Mouse (Mus musculus): ENCODE results near the gene Gm28308. TPM values are rescaled to one million over a fixed set of nuclear protein-coding genes. Genes with fewer than 3 reads are reported as not detected.

The Gm28308 gene
- total and polyA plus RNA-seq, 3 experiments: not detected

GRCm38 (mm10) chr6:52171331-52171730 lies 41.8 kb downstream of the Gm28308 start:
- WGBS: 24% methylated on average over 4 of the region's 4 CpGs

GRCm38 (mm10) chr6:52170898-52171223 lies 42.3 kb downstream of the Gm28308 start:
- TF ChIP-seq EP300 (IDR thresholded peaks at IDR 0.05; ENCODE audit: insufficient read depth, low read depth, low read length) (no peak), CTCF (IDR thresholded peaks at IDR 0.05) (no peak), POLR2A (IDR thresholded peaks at IDR 0.05; ENCODE audit: insufficient read depth, low read depth, low read length) (no peak)
- H3K4me1 ChIP-seq (ENCODE audit: control insufficient read depth, insufficient read depth, low read length): no peaks in the 10 kb centered on the region
- H3K27ac ChIP-seq: peak overlapping the region; percentile 4; the same call in 1 of the 2 replicates
- peaks cover 19% of the 10 kb centered on the region for H3K27me3 ChIP-seq (ENCODE audit: control insufficient read depth, insufficient read depth, low read length)
- DNase-seq: no peak
- 12% methylated on average over 5 of the region's 5 CpGs for WGBS
- H3K9ac ChIP-seq (ENCODE audit: low read depth, low read length): no peak overlapping the region
- H3K79me2 ChIP-seq (replicated peaks; ENCODE audit: control insufficient read depth, insufficient read depth, low read length): no peaks in the 10 kb centered on the region
- H3K4me3 ChIP-seq: no peak overlapping the region
- intact Hi-C loops (cut with DNase I): no loop called here
- no peaks in the 10 kb centered on the region for H3K36me3 ChIP-seq (ENCODE audit: control insufficient read depth, insufficient read depth, low read length)

More at GRCm38 (mm10) chr6:52171331-52171730, 41.8 kb downstream of the Gm28308 start:
- H3K79me2 ChIP-seq (replicated peaks; ENCODE audit: control insufficient read depth, insufficient read depth, low read length): no peaks in the 10 kb centered on the region
- H3K9ac ChIP-seq (ENCODE audit: low read depth, low read length): no peak overlapping the region
- peaks cover 19% of the 10 kb centered on the region for H3K27me3 ChIP-seq (ENCODE audit: control insufficient read depth, insufficient read depth, low read length)
- intact Hi-C loops (cut with DNase I): no loop called here
- no peaks in the 10 kb centered on the region for H3K36me3 ChIP-seq (ENCODE audit: control insufficient read depth, insufficient read depth, low read length)
- no peak for TF ChIP-seq POLR2A (IDR thresholded peaks at IDR 0.05; ENCODE audit: insufficient read depth, low read depth, low read length)
- no peak for TF ChIP-seq EP300 (IDR thresholded peaks at IDR 0.05; ENCODE audit: insufficient read depth, low read depth, low read length)
- no peak for TF ChIP-seq CTCF (IDR thresholded peaks at IDR 0.05)
- H3K4me3 ChIP-seq: no peak overlapping the region
- H3K27ac ChIP-seq: no peak overlapping the region; the same call in 1 of the 2 replicates
- DNase-seq: no peak
- H3K4me1 ChIP-seq (ENCODE audit: control insufficient read depth, insufficient read depth, low read length): no peaks in the 10 kb centered on the region

GRCm38 (mm10) chr6:52170166-52170897 lies 42.8 kb downstream of the Gm28308 start:
- no peak for DNase-seq
- Histone ChIP-seq H3K9ac (ENCODE audit: low read depth, low read length) (no peak overlapping the region), H3K4me3 (no peak overlapping the region), H3K27ac (peak overlapping the region; percentile 4; the same call in 1 of the 2 replicates), H3K4me1 (ENCODE audit: control insufficient read depth, insufficient read depth, low read length) (no peaks in the 10 kb centered on the region), H3K79me2 (replicated peaks; ENCODE audit: control insufficient read depth, insufficient read depth, low read length) (no peaks in the 10 kb centered on the region), H3K27me3 (ENCODE audit: control insufficient read depth, insufficient read depth, low read length) (peaks cover 22% of the 10 kb centered on the region), H3K36me3 (ENCODE audit: control insufficient read depth, insufficient read depth, low read length) (no peaks in the 10 kb centered on the region)
- no peak for TF ChIP-seq CTCF (IDR thresholded peaks at IDR 0.05)
- TF ChIP-seq POLR2A (IDR thresholded peaks at IDR 0.05; ENCODE audit: insufficient read depth, low read depth, low read length): no peak
- no peak for TF ChIP-seq EP300 (IDR thresholded peaks at IDR 0.05; ENCODE audit: insufficient read depth, low read depth, low read length)
- intact Hi-C loops (cut with DNase I): no loop called here
- 11% methylated on average over 40 of the region's 40 CpGs for WGBS

GRCm38 (mm10) chr6:52169499-52170165 lies 43.5 kb downstream of the Gm28308 start:
- TF ChIP-seq EP300 (IDR thresholded peaks at IDR 0.05; ENCODE audit: insufficient read depth, low read depth, low read length): no peak
- TF ChIP-seq POLR2A (IDR thresholded peaks at IDR 0.05; ENCODE audit: insufficient read depth, low read depth, low read length): no peak
- peaks cover 20% of the 10 kb centered on the region for H3K27me3 ChIP-seq (ENCODE audit: control insufficient read depth, insufficient read depth, low read length)
- no peaks in the 10 kb centered on the region for H3K79me2 ChIP-seq (replicated peaks; ENCODE audit: control insufficient read depth, insufficient read depth, low read length)
- no peak for DNase-seq
- H3K4me1 ChIP-seq (ENCODE audit: control insufficient read depth, insufficient read depth, low read length): no peaks in the 10 kb centered on the region
- no peak overlapping the region for H3K4me3 ChIP-seq
- H3K9ac ChIP-seq (ENCODE audit: low read depth, low read length): no peak overlapping the region
- WGBS: 25% methylated on average over 16 of the region's 16 CpGs
- no peak overlapping the region for H3K27ac ChIP-seq
- H3K36me3 ChIP-seq (ENCODE audit: control insufficient read depth, insufficient read depth, low read length): no peaks in the 10 kb centered on the region
- intact Hi-C loops (cut with DNase I): no loop called here

GRCm38 (mm10) chr6:52168191-52169055 lies 44.7 kb downstream of the Gm28308 start:
- Histone ChIP-seq H3K4me1 (ENCODE audit: control insufficient read depth, insufficient read depth, low read length) (no peaks in the 10 kb centered on the region), H3K9ac (ENCODE audit: low read depth, low read length) (no peak overlapping the region), H3K27ac (no peak overlapping the region), H3K36me3 (ENCODE audit: control insufficient read depth, insufficient read depth, low read length) (no peaks in the 10 kb centered on the region), H3K27me3 (ENCODE audit: control insufficient read depth, insufficient read depth, low read length) (peaks cover 24% of the 10 kb centered on the region), H3K4me3 (no peak overlapping the region), H3K79me2 (replicated peaks; ENCODE audit: control insufficient read depth, insufficient read depth, low read length) (no peaks in the 10 kb centered on the region)
- DNase-seq: no peak
- intact Hi-C loops (cut with DNase I): no loop called here
- no peak for TF ChIP-seq CTCF (IDR thresholded peaks at IDR 0.05)
- TF ChIP-seq EP300 (IDR thresholded peaks at IDR 0.05; ENCODE audit: insufficient read depth, low read depth, low read length): no peak
- TF ChIP-seq POLR2A (IDR thresholded peaks at IDR 0.05; ENCODE audit: insufficient read depth, low read depth, low read length): no peak
- WGBS: 17% methylated on average over 42 of the region's 42 CpGs

Measured in heart, adult 2 months (tissue).